Mouse (Mus musculus): ENCODE data around the gene Sgo2a. TPM values are rescaled to one million over a fixed set of nuclear protein-coding genes. Genes with fewer than 3 reads are reported as not detected.

Gene Sgo2a
- polyA plus RNA-seq (2015; fragmentation: Nextera tagmentation; extraction: Ambion mirVana) = 7.8 and 9.4 TPM in 2 replicates

- no peaks in the 10 kb centered on the region for H3K27me3 ChIP-seq (replicated peaks; ENCODE audit: control insufficient read depth, insufficient read depth, low read length)
- H3K4me3 ChIP-seq (replicated peaks; ENCODE audit: low read length) = peak within 1 kb of the TSS; percentile 98
- peak within 1 kb of the TSS; percentile 89 for H3K4me2 ChIP-seq (ENCODE audit: low read length)
- no peaks in the 10 kb centered on the region for H3K9me3 ChIP-seq (ENCODE audit: control insufficient read depth, low read length)
- H3K36me3 ChIP-seq (ENCODE audit: control insufficient read depth, insufficient read depth) = no peaks in the 10 kb centered on the region
- H3K4me1 ChIP-seq (replicated peaks; ENCODE audit: control insufficient read depth, insufficient read depth, low read length) = peaks cover 14% of the 10 kb centered on the region
- H3K9ac ChIP-seq (replicated peaks; ENCODE audit: low read depth, low read length) = peak within 1 kb of the TSS; percentile 79
- H3K27ac ChIP-seq (ENCODE audit: low read length) = peak within 1 kb of the TSS; percentile 96
- ATAC-seq = peak; percentile 100
- WGBS = 7% methylated on average over 30 of the region's 30 CpGs
Measured at GRCm38 (mm10) chr1:57995432-57996132, at the start of gene Sgo2a. Gene Sgo2a (plus strand): TSS chr1:57995971.

GRCm38 (mm10) chr1:57947552-57948347 is 48.0 kb upstream of the Sgo2a start:
- no peaks in the 10 kb centered on the region; the same call in 1 of the 2 replicates for H3K4me1 ChIP-seq (replicated peaks; ENCODE audit: control insufficient read depth, insufficient read depth, low read length)
- WGBS = 14% methylated on average over 2 of the region's 2 CpGs
- no peak overlapping the region for H3K9ac ChIP-seq (replicated peaks; ENCODE audit: low read depth, low read length)
- H3K4me2 ChIP-seq (ENCODE audit: low read length) = no peak overlapping the region
- no peaks in the 10 kb centered on the region for H3K9me3 ChIP-seq (ENCODE audit: control insufficient read depth, low read length)
- H3K36me3 ChIP-seq (ENCODE audit: control insufficient read depth, insufficient read depth) = no peaks in the 10 kb centered on the region
- no peak overlapping the region for H3K27ac ChIP-seq (ENCODE audit: low read length)
- no peaks in the 10 kb centered on the region for H3K27me3 ChIP-seq (replicated peaks; ENCODE audit: control insufficient read depth, insufficient read depth, low read length)
- ATAC-seq = no peak
- H3K4me3 ChIP-seq (replicated peaks; ENCODE audit: low read length) = no peak overlapping the region

GRCm38 (mm10) chr1:57949195-57949594 is 46.6 kb upstream of the Sgo2a start:
- Histone ChIP-seq H3K4me1 (replicated peaks; ENCODE audit: control insufficient read depth, insufficient read depth, low read length) (no peaks in the 10 kb centered on the region; the same call in 1 of the 2 replicates), H3K27ac (ENCODE audit: low read length) (no peak overlapping the region), H3K27me3 (replicated peaks; ENCODE audit: control insufficient read depth, insufficient read depth, low read length) (no peaks in the 10 kb centered on the region), H3K4me3 (replicated peaks; ENCODE audit: low read length) (no peak overlapping the region), H3K36me3 (ENCODE audit: control insufficient read depth, insufficient read depth) (no peaks in the 10 kb centered on the region), H3K9ac (replicated peaks; ENCODE audit: low read depth, low read length) (no peak overlapping the region), H3K4me2 (ENCODE audit: low read length) (no peak overlapping the region), H3K9me3 (ENCODE audit: control insufficient read depth, low read length) (no peaks in the 10 kb centered on the region)
- peak; percentile 44; the same call in 1 of the 2 replicates for ATAC-seq
- WGBS = 9% methylated on average over 1 of the region's 1 CpGs

GRCm38 (mm10) chr1:57949716-57950115 is 46.1 kb upstream of the Sgo2a start:
- no peak overlapping the region for H3K4me3 ChIP-seq (replicated peaks; ENCODE audit: low read length)
- no peaks in the 10 kb centered on the region for H3K9me3 ChIP-seq (ENCODE audit: control insufficient read depth, low read length)
- no peak overlapping the region for H3K4me2 ChIP-seq (ENCODE audit: low read length)
- WGBS = 47% methylated on average over 5 of the region's 5 CpGs
- no peaks in the 10 kb centered on the region; the same call in 1 of the 2 replicates for H3K4me1 ChIP-seq (replicated peaks; ENCODE audit: control insufficient read depth, insufficient read depth, low read length)
- no peak overlapping the region for H3K9ac ChIP-seq (replicated peaks; ENCODE audit: low read depth, low read length)
- H3K27me3 ChIP-seq (replicated peaks; ENCODE audit: control insufficient read depth, insufficient read depth, low read length) = no peaks in the 10 kb centered on the region
- H3K36me3 ChIP-seq (ENCODE audit: control insufficient read depth, insufficient read depth) = no peaks in the 10 kb centered on the region
- no peak for ATAC-seq
- no peak overlapping the region for H3K27ac ChIP-seq (ENCODE audit: low read length)

GRCm38 (mm10) chr1:57952509-57952908 is 43.3 kb upstream of the Sgo2a start:
- WGBS = 95% methylated on average over 4 of the region's 4 CpGs
- Histone ChIP-seq H3K36me3 (ENCODE audit: control insufficient read depth, insufficient read depth) (no peaks in the 10 kb centered on the region), H3K4me1 (replicated peaks; ENCODE audit: control insufficient read depth, insufficient read depth, low read length) (no peaks in the 10 kb centered on the region; the same call in 1 of the 2 replicates), H3K4me3 (replicated peaks; ENCODE audit: low read length) (no peak overlapping the region), H3K27me3 (replicated peaks; ENCODE audit: control insufficient read depth, insufficient read depth, low read length) (no peaks in the 10 kb centered on the region), H3K9ac (replicated peaks; ENCODE audit: low read depth, low read length) (no peak overlapping the region), H3K9me3 (ENCODE audit: control insufficient read depth, low read length) (no peaks in the 10 kb centered on the region), H3K27ac (ENCODE audit: low read length) (no peak overlapping the region), H3K4me2 (ENCODE audit: low read length) (no peak overlapping the region)
- ATAC-seq = no peak

- H3K4me3 ChIP-seq (replicated peaks; ENCODE audit: low read length) = no peak overlapping the region
- 87% methylated on average over 16 of the region's 16 CpGs for WGBS
- H3K36me3 ChIP-seq (ENCODE audit: control insufficient read depth, insufficient read depth) = no peaks in the 10 kb centered on the region
- no peak overlapping the region for H3K9ac ChIP-seq (replicated peaks; ENCODE audit: low read depth, low read length)
- no peaks in the 10 kb centered on the region for H3K9me3 ChIP-seq (ENCODE audit: control insufficient read depth, low read length)
- no peak overlapping the region for H3K4me2 ChIP-seq (ENCODE audit: low read length)
- ATAC-seq = no peak
- H3K27ac ChIP-seq (ENCODE audit: low read length) = no peak overlapping the region
- H3K4me1 ChIP-seq (replicated peaks; ENCODE audit: control insufficient read depth, insufficient read depth, low read length) = no peaks in the 10 kb centered on the region
- no peaks in the 10 kb centered on the region for H3K27me3 ChIP-seq (replicated peaks; ENCODE audit: control insufficient read depth, insufficient read depth, low read length)
Measured at GRCm38 (mm10) chr1:57953586-57954375, 42.0 kb upstream of the Sgo2a start.

GRCm38 (mm10) chr1:57954376-57954765 is 41.4 kb upstream of the Sgo2a start:
- H3K27me3 ChIP-seq (replicated peaks; ENCODE audit: control insufficient read depth, insufficient read depth, low read length) = no peaks in the 10 kb centered on the region
- H3K36me3 ChIP-seq (ENCODE audit: control insufficient read depth, insufficient read depth) = no peaks in the 10 kb centered on the region
- ATAC-seq = no peak
- no peak overlapping the region for H3K4me3 ChIP-seq (replicated peaks; ENCODE audit: low read length)
- no peaks in the 10 kb centered on the region for H3K4me1 ChIP-seq (replicated peaks; ENCODE audit: control insufficient read depth, insufficient read depth, low read length)
- no peaks in the 10 kb centered on the region for H3K9me3 ChIP-seq (ENCODE audit: control insufficient read depth, low read length)
- 94% methylated on average over 5 of the region's 5 CpGs for WGBS
- no peak overlapping the region for H3K4me2 ChIP-seq (ENCODE audit: low read length)
- H3K27ac ChIP-seq (ENCODE audit: low read length) = no peak overlapping the region
- no peak overlapping the region for H3K9ac ChIP-seq (replicated peaks; ENCODE audit: low read depth, low read length)

- no peak for ATAC-seq
- H3K4me3 ChIP-seq (replicated peaks; ENCODE audit: low read length) = no peak overlapping the region
- 94% methylated on average over 1 of the region's 1 CpGs for WGBS
Measured at GRCm38 (mm10) chr1:57955774-57956173, 40.0 kb upstream of the Sgo2a start.

More at GRCm38 (mm10) chr1:57955774-57956173, 40.0 kb upstream of the Sgo2a start:
- Histone ChIP-seq H3K27me3 (replicated peaks; ENCODE audit: control insufficient read depth, insufficient read depth, low read length) (no peaks in the 10 kb centered on the region), H3K4me1 (replicated peaks; ENCODE audit: control insufficient read depth, insufficient read depth, low read length) (no peaks in the 10 kb centered on the region), H3K9ac (replicated peaks; ENCODE audit: low read depth, low read length) (no peak overlapping the region), H3K36me3 (ENCODE audit: control insufficient read depth, insufficient read depth) (peaks cover 4% of the 10 kb centered on the region; the same call in 1 of the 2 replicates), H3K4me2 (ENCODE audit: low read length) (no peak overlapping the region), H3K27ac (ENCODE audit: low read length) (no peak overlapping the region), H3K9me3 (ENCODE audit: control insufficient read depth, low read length) (no peaks in the 10 kb centered on the region)
